ENCODE assay signal across 13 mouse cellular contexts in genomic region chr1:155427126-155427865, GRCm38 (mm10). TPM values are rescaled to one million over a fixed set of nuclear protein-coding genes. Genes with fewer than 3 reads are reported as not detected.
DNase-seq lines count a peak whose midpoint lies in the region; ATAC-seq lines count a peak whose summit lies in the region.
"Had no signal": no experiment of that assay in that cellular context is flagged by ENCODE, and none has a peak within 500 bp of the region (broad histone marks: within the 10 kb centered on the region; RNA-seq: fewer than 3 reads in every experiment).

No protein-coding gene starts in this region.

- H3K9me3 ChIP-seq in forebrain, embryonic 10.5 days, result no peaks in the 10 kb centered on the region; the same call in 1 of the 2 replicates
- no peaks in the 10 kb centered on the region for H3K9me3 ChIP-seq in hindbrain, embryonic 13.5 days
- H3K9me3 ChIP-seq in midbrain, embryonic 16.5 days (replicated peaks; ENCODE audit: control insufficient read depth, low read length, poor library complexity, severe bottlenecking), result no peaks in the 10 kb centered on the region
- H3K9me3 ChIP-seq: heart, embryonic 15.5 days; limb, embryonic 12.5 days had no signal

- H3K27me3 ChIP-seq in forebrain, embryonic 10.5 days (ENCODE audit: poor library complexity, severe bottlenecking), result no peaks in the 10 kb centered on the region
- H3K27me3 ChIP-seq in hindbrain, embryonic 13.5 days, result no peaks in the 10 kb centered on the region
- no peaks in the 10 kb centered on the region for H3K27me3 ChIP-seq in midbrain, embryonic 16.5 days (ENCODE audit: control insufficient read depth, insufficient read depth, low read depth, low read length)
- H3K27me3 ChIP-seq: heart, embryonic 15.5 days; limb, embryonic 12.5 days had no signal

- ATAC-seq in hindbrain, embryonic 13.5 days (ENCODE audit: low FRiP score), result peak; percentile 72; the same call in 1 of the 2 replicates
- ATAC-seq in midbrain, embryonic 16.5 days, result peak; percentile 86

- H3K4me2 ChIP-seq in hindbrain, embryonic 13.5 days, result no peak overlapping the region
- no peak overlapping the region for H3K4me2 ChIP-seq in midbrain, embryonic 16.5 days (ENCODE audit: low read length)
- H3K4me2 ChIP-seq: heart, embryonic 15.5 days; limb, embryonic 12.5 days had no signal

- H3K27ac ChIP-seq in forebrain, embryonic 10.5 days, result peak overlapping the region; percentile 64
- H3K27ac ChIP-seq in hindbrain, embryonic 13.5 days, result no peak overlapping the region
- no peak overlapping the region for H3K27ac ChIP-seq in midbrain, embryonic 16.5 days (ENCODE audit: low read length)
- H3K27ac ChIP-seq: heart, embryonic 15.5 days; kidney, postnatal 0 days; limb, embryonic 12.5 days; macrophage had no signal

- 48% methylated on average over 6 of the region's 6 CpGs for WGBS in forebrain, embryonic 10.5 days
- 40% methylated on average over 6 of the region's 6 CpGs for WGBS in hindbrain, embryonic 13.5 days
- WGBS in midbrain, embryonic 16.5 days, result 31% methylated on average over 6 of the region's 6 CpGs

- DNase-seq in embryo, embryonic 10 days (ENCODE audit: low spot score), result peak; percentile 38
- DNase-seq in forebrain, embryonic 10.5 days (ENCODE audit: extremely low spot score, low spot score), result peak; percentile 36
- DNase-seq in cerebellum, postnatal 36 days, result no peak
- DNase-seq in heart, postnatal 25 days (ENCODE audit: low spot score), result no peak
- DNase-seq in frontal cortex, postnatal 36 days (ENCODE audit: low spot score in 2 of 2), result no peak
- DNase-seq: gastrocnemius, postnatal 10 days; lung, adult 18-20 months had no signal

- intact Hi-C loops in heart, postnatal 25 days (cut with DNase I), result no loop called here

- peaks cover 42% of the 10 kb centered on the region for H3K4me1 ChIP-seq in forebrain, embryonic 10.5 days
- peaks cover 14% of the 10 kb centered on the region; the same call in 1 of the 2 replicates for H3K4me1 ChIP-seq in hindbrain, embryonic 13.5 days (replicated peaks)
- H3K4me1 ChIP-seq in midbrain, embryonic 16.5 days (ENCODE audit: control insufficient read depth, insufficient read depth, low read length), result no peaks in the 10 kb centered on the region
- H3K4me1 ChIP-seq: limb, embryonic 12.5 days had no signal

- H3K9ac ChIP-seq in hindbrain, embryonic 13.5 days, result no peak overlapping the region
- no peak overlapping the region for H3K9ac ChIP-seq in midbrain, embryonic 16.5 days (ENCODE audit: low read depth, low read length)
- H3K9ac ChIP-seq: heart, embryonic 15.5 days; limb, embryonic 12.5 days had no signal

- H3K4me3 ChIP-seq in forebrain, embryonic 10.5 days, result no peak overlapping the region
- no peak overlapping the region for H3K4me3 ChIP-seq in hindbrain, embryonic 13.5 days
- H3K4me3 ChIP-seq in midbrain, embryonic 16.5 days (ENCODE audit: low read depth, low read length), result no peak overlapping the region
- H3K4me3 ChIP-seq: heart, embryonic 15.5 days; limb, embryonic 12.5 days had no signal

- no peaks in the 10 kb centered on the region for H3K36me3 ChIP-seq in forebrain, embryonic 10.5 days (replicated peaks)
- H3K36me3 ChIP-seq in hindbrain, embryonic 13.5 days, result no peaks in the 10 kb centered on the region
- no peaks in the 10 kb centered on the region for H3K36me3 ChIP-seq in midbrain, embryonic 16.5 days (ENCODE audit: control insufficient read depth, insufficient read depth, low read length)
- H3K36me3 ChIP-seq: heart, embryonic 15.5 days; limb, embryonic 12.5 days had no signal

RNA-seq across cellular contexts. Expression of gene Xpr1, which starts 10.1 kb away (rescaled TPM):
- 10.7 and 11.2 TPM in 2 replicates for polyA plus RNA-seq in forebrain, embryonic 10.5 days (2016; fragmentation: Nextera tagmentation; extraction: Ambion mirVana)
- polyA plus RNA-seq in hindbrain, embryonic 13.5 days (2015; fragmentation: Nextera tagmentation; extraction: Ambion mirVana), result 44.9 and 47.3 TPM in 2 replicates
- polyA plus RNA-seq in midbrain, embryonic 16.5 days (2015; fragmentation: Nextera tagmentation; extraction: Ambion mirVana), result 57.4 and 72.4 TPM in 2 replicates
- 10 to 100 TPM; 29.3 to 32.1 TPM for total RNA-seq in heart, postnatal 25 days (2021)

Comparison
In these comparisons a context has a peak if more than half of its experiments do, and no peak if none do; other contexts are left out.
1. DNase-seq: peak in embryo, embryonic 10 days (single experiment) and forebrain, embryonic 10.5 days (single experiment); none in cerebellum, postnatal 36 days (0 of 2), heart, postnatal 25 days (single experiment) and frontal cortex, postnatal 36 days (0 of 2).